In the genomic region with DNA sequence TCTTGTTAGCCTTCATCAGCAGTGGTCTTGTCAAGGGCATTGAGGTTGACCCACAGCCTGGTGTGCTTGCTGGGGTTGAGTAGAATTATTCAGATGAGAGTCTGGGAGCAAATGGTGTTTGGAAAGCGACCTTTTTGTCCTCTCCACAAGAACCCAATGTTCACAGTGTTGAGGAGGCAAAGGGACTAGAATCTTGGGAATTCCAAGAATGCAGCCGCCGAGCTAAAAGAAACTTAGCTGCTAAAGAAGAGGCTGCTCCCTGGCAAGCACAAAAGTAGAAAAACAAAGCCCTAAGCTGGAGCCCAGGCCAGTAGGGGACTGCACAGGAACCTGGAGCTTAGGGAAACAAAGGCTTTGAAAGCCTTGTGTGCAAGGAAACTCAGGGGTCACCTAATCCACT, we compare ENCODE assay signal across 9 mouse cellular contexts.
DNase-seq lines count a peak whose midpoint lies in the region; ATAC-seq lines count a peak whose summit lies in the region.
"Had no signal": no experiment of that assay in that cellular context is flagged by ENCODE, and none has a peak within 500 bp of the region (broad histone marks: within the 10 kb centered on the region; RNA-seq: fewer than 3 reads in every experiment).

No protein-coding gene starts in this region.

- no peaks in the 10 kb centered on the region for H3K36me3 ChIP-seq in heart, embryonic 11.5 days (ENCODE audit: control insufficient read depth, insufficient read depth, low read length)
- no peaks in the 10 kb centered on the region for H3K36me3 ChIP-seq in hindbrain, embryonic 15.5 days

- H3K4me2 ChIP-seq in heart, embryonic 11.5 days, result no peak overlapping the region
- no peak overlapping the region for H3K4me2 ChIP-seq in hindbrain, embryonic 15.5 days

- no peaks in the 10 kb centered on the region for H3K27me3 ChIP-seq in heart, embryonic 11.5 days (ENCODE audit: control insufficient read depth, insufficient read depth, low read length)
- no peaks in the 10 kb centered on the region for H3K27me3 ChIP-seq in hindbrain, embryonic 15.5 days

- 5% methylated on average over 3 of the region's 3 CpGs for WGBS in heart, embryonic 11.5 days (ENCODE audit: insufficient replicate concordance)
- WGBS in hindbrain, embryonic 15.5 days, result 6% methylated on average over 3 of the region's 3 CpGs

- no peaks in the 10 kb centered on the region for H3K9me3 ChIP-seq in heart, embryonic 11.5 days (replicated peaks; ENCODE audit: control insufficient read depth, low read length)
- H3K9me3 ChIP-seq in hindbrain, embryonic 15.5 days, result no peaks in the 10 kb centered on the region

- H3K4me1 ChIP-seq in heart, embryonic 11.5 days (ENCODE audit: control insufficient read depth, insufficient read depth, low read length), result peaks cover 9% of the 10 kb centered on the region
- peaks cover 12% of the 10 kb centered on the region for H3K4me1 ChIP-seq in hindbrain, embryonic 15.5 days (replicated peaks)

- H3K4me3 ChIP-seq in heart, embryonic 11.5 days (ENCODE audit: low read depth, low read length), result no peak overlapping the region
- no peak overlapping the region for H3K4me3 ChIP-seq in hindbrain, embryonic 15.5 days

- peak overlapping the region; percentile 25; the same call in 1 of the 2 replicates for H3K27ac ChIP-seq in heart, embryonic 11.5 days (ENCODE audit: low read depth, low read length)
- peak overlapping the region; percentile 29; the same call in 1 of the 2 replicates for H3K27ac ChIP-seq in hindbrain, embryonic 15.5 days (replicated peaks)

- no peak overlapping the region for H3K9ac ChIP-seq in heart, embryonic 11.5 days (ENCODE audit: low read depth, low read length)
- no peak overlapping the region for H3K9ac ChIP-seq in hindbrain, embryonic 15.5 days

- DNase-seq in heart, postnatal 36 days, result no peak
- DNase-seq in Muller cell, postnatal 12 days (ENCODE audit: inconsistent ontology term), result peak; percentile 75
- peak; percentile 33 for DNase-seq in lung, postnatal 14 days
- no peak for DNase-seq in ovary, adult 18-20 months (ENCODE audit: low spot score)
- DNase-seq in frontal cortex, postnatal 14 days (ENCODE audit: low spot score in 2 of 2), result no peak
- DNase-seq: gastrocnemius, postnatal 36 days had no signal

- no peak for ATAC-seq in heart, embryonic 11.5 days (replicated peaks; ENCODE audit: insufficient number of reproducible peaks, low FRiP score, low TSS enrichment)
- no peak for ATAC-seq in hindbrain, embryonic 15.5 days (ENCODE audit: low FRiP score, low read depth)
- ATAC-seq in megakaryocyte-erythroid progenitor cell, adult 5-6 weeks (replicated peaks; ENCODE audit: low FRiP score, low TSS enrichment, poor library complexity, severe bottlenecking), result no peak

- intact Hi-C loops in heart, postnatal 36 days (cut with DNase I), result no loop called here

Comparison
In these comparisons a context has a peak if more than half of its experiments do, and no peak if none do; other contexts are left out.
1. DNase-seq: peak in Muller cell, postnatal 12 days (single experiment) and lung, postnatal 14 days (single experiment); none in heart, postnatal 36 days (0 of 2), ovary, adult 18-20 months (single experiment) and frontal cortex, postnatal 14 days (0 of 2).